Mouse (Mus musculus) spleen, adult 2 months (tissue): Measurements from ENCODE around the gene Atf7ip. TPM values are rescaled to one million over a fixed set of nuclear protein-coding genes. Genes with fewer than 3 reads are reported as not detected.

ENCODE experiments used
- DNase-seq, 2 experiments: peaks; one replicate each; pipeline versions ENCODE4 v3.0.0 to v3.0.0-alpha.2; 2012 to 2021; ENCODE audit warnings: low spot score in 2 of 2, low read depth in 1 of 2
- H3K27ac ChIP-seq: fragments of 200-500 bp; 2 replicates; pipeline ENCODE4 v1.5.1; 2012; ENCODE audit warnings: low read length, inconsistent platforms; ENCODE audit not compliant: insufficient read depth
- H3K27me3 ChIP-seq: fragments of 200-500 bp; 2 replicates; pipeline ENCODE4 v1.6.1; 2012; ENCODE audit warnings: mild to moderate bottlenecking, moderate library complexity, low read length, inconsistent platforms; ENCODE audit not compliant: control insufficient read depth, insufficient read depth
- H3K36me3 ChIP-seq: fragments of 200-500 bp; 2 replicates; pipeline ENCODE4 v1.6.1; 2012; ENCODE audit warnings: mild to moderate bottlenecking, low read length, inconsistent platforms; ENCODE audit not compliant: control insufficient read depth, insufficient read depth
- H3K4me1 ChIP-seq: fragments of 200-500 bp; 2 replicates; pipeline ENCODE4 v1.6.1; 2011; ENCODE audit warnings: inconsistent platforms; ENCODE audit not compliant: control insufficient read depth, insufficient read depth, insufficient read length
- H3K4me3 ChIP-seq: fragments of 200-500 bp; 2 replicates; pipeline ENCODE4 v1.5.1; 2011; ENCODE audit warnings: mild to moderate bottlenecking, inconsistent platforms; ENCODE audit not compliant: insufficient read depth, insufficient read length; ENCODE audit errors: extremely low read depth
- CTCF ChIP-seq: fragments of 200-500 bp; IDR thresholded peaks from 2 replicates; pipeline ENCODE4 v1.5.1; 2011; ENCODE audit warnings: mild to moderate bottlenecking, inconsistent platforms; ENCODE audit not compliant: insufficient read depth, insufficient read length, insufficient replicate concordance; ENCODE audit errors: extremely low read depth
- POLR2A ChIP-seq: fragments of 200-500 bp; IDR thresholded peaks from 2 replicates; pipeline ENCODE4 v1.6.1; 2011; ENCODE audit warnings: low read depth, low read length, inconsistent platforms
- WGBS: fragments of 180-500 bp; shearing (Covaris S2); methylation state at CpG from one replicate; pipeline ENCODE4 v1.1.7; 2018; 5-methylcytosine and 5-hydroxymethylcytosine counted together
- polyA plus RNA-seq: library from polyadenylated mRNA; depleted of rRNA; stranded (reverse); fragments of >200 nt; gene quantifications from 2 replicates; pipeline ENCODE4 v1.2.3, GENCODE M21; 2012

The Atf7ip gene
- polyA plus RNA-seq, 1 experiment = 32.5 TPM

- 48% methylated on average over 5 of the region's 5 CpGs for WGBS
- Histone ChIP-seq H3K4me1 (peaks cover 26% of the 10 kb centered on the region), H3K4me3 (no peak overlapping the region), H3K36me3 (no peaks in the 10 kb centered on the region), H3K27me3 (no peaks in the 10 kb centered on the region), H3K27ac (peak overlapping the region; percentile 69)
- no peak for TF ChIP-seq CTCF
- TF ChIP-seq POLR2A = no peak
- no peak for DNase-seq
Measured at GRCm38 (mm10) chr6:136471601-136472000, 34.4 kb upstream of the Atf7ip start.

GRCm38 (mm10) chr6:136472779-136473178, 33.2 kb upstream of the Atf7ip start:
- no peak for DNase-seq
- TF ChIP-seq CTCF (no peak), POLR2A (no peak)
- peaks cover 25% of the 10 kb centered on the region for H3K4me1 ChIP-seq
- no peak overlapping the region; the same call in 1 of the 2 replicates for H3K27ac ChIP-seq
- 79% methylated on average over 6 of the region's 6 CpGs for WGBS
- no peaks in the 10 kb centered on the region for H3K27me3 ChIP-seq
- H3K4me3 ChIP-seq = no peak overlapping the region
- H3K36me3 ChIP-seq = no peaks in the 10 kb centered on the region

- WGBS = 62% methylated on average over 11 of the region's 11 CpGs
- Histone ChIP-seq H3K36me3 (no peaks in the 10 kb centered on the region), H3K4me3 (no peak overlapping the region), H3K27me3 (no peaks in the 10 kb centered on the region), H3K27ac (peak overlapping the region; percentile 34; the same call in 1 of the 2 replicates), H3K4me1 (peaks cover 22% of the 10 kb centered on the region)
- TF ChIP-seq POLR2A = no peak
- no peak for TF ChIP-seq CTCF
- DNase-seq = no peak
Measured at GRCm38 (mm10) chr6:136473472-136474129, 32.4 kb upstream of the Atf7ip start.

GRCm38 (mm10) chr6:136475171-136475860, 30.7 kb upstream of the Atf7ip start:
- H3K4me3 ChIP-seq = no peak overlapping the region
- no peaks in the 10 kb centered on the region for H3K36me3 ChIP-seq
- WGBS = 90% methylated on average over 6 of the region's 6 CpGs
- peaks cover 18% of the 10 kb centered on the region for H3K4me1 ChIP-seq
- no peak for TF ChIP-seq POLR2A
- TF ChIP-seq CTCF = no peak
- H3K27me3 ChIP-seq = no peaks in the 10 kb centered on the region
- no peak for DNase-seq
- H3K27ac ChIP-seq = no peak overlapping the region

GRCm38 (mm10) chr6:136477878-136478277, 28.1 kb upstream of the Atf7ip start:
- 90% methylated on average over 1 of the region's 1 CpGs for WGBS
- Histone ChIP-seq H3K27ac (no peak overlapping the region), H3K36me3 (no peaks in the 10 kb centered on the region), H3K4me1 (peaks cover 6% of the 10 kb centered on the region), H3K4me3 (no peak overlapping the region), H3K27me3 (no peaks in the 10 kb centered on the region)
- DNase-seq = no peak
- TF ChIP-seq CTCF = no peak
- no peak for TF ChIP-seq POLR2A

GRCm38 (mm10) chr6:136483531-136483930, 22.4 kb upstream of the Atf7ip start:
- Histone ChIP-seq H3K27me3 (no peaks in the 10 kb centered on the region), H3K27ac (peak overlapping the region; percentile 87), H3K4me3 (no peak overlapping the region), H3K36me3 (no peaks in the 10 kb centered on the region), H3K4me1 (peaks cover 10% of the 10 kb centered on the region)
- 68% methylated on average over 2 of the region's 2 CpGs for WGBS
- no peak for TF ChIP-seq POLR2A
- no peak for DNase-seq

GRCm38 (mm10) chr6:136484093-136484492, 21.9 kb upstream of the Atf7ip start:
- TF ChIP-seq CTCF = no peak
- peak overlapping the region; percentile 90 for H3K27ac ChIP-seq
- H3K36me3 ChIP-seq = no peaks in the 10 kb centered on the region
- DNase-seq = no peak
- WGBS = 68% methylated on average over 3 of the region's 3 CpGs
- no peaks in the 10 kb centered on the region for H3K27me3 ChIP-seq
- peaks cover 8% of the 10 kb centered on the region for H3K4me1 ChIP-seq
- H3K4me3 ChIP-seq = no peak overlapping the region
